Mouse (Mus musculus): ENCODE measurements around the gene Aanat. TPM values are rescaled to one million over a fixed set of nuclear protein-coding genes. Genes with fewer than 3 reads are reported as not detected.

Aanat gene
- not detected in 2 replicates for polyA plus RNA-seq (2016; fragmentation: Nextera tagmentation; extraction: Ambion mirVana)

DNA sequence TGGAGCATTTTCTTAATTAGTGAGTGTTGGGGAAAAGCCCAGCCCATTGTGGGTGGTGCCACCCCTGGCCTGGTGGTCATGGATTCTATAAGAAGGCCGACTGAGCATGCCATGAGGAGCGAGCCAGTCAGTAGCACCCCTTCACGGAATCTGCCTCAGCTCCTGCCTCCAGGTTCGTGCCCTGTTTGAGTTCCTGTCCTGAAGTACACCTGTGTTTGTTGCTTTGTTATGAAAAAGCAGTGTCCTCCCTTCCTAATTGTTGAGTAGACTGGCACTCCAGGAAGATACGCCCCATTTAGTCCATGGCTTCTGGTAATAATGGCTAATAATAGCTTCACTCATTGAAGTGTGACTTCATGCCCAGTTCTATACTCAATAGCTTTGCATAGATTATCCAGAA is at the start of gene Aanat:
Aanat (plus strand) TSS at position 123 of the 400 bp plus-strand sequence.
- H3K27ac ChIP-seq (replicated peaks), result no peak within 1 kb of the TSS
- H3K9me3 ChIP-seq (replicated peaks), result no peaks in the 10 kb centered on the region
- peaks cover 22% of the 10 kb centered on the region for H3K4me1 ChIP-seq
- DNase-seq (ENCODE audit: low spot score), result no peak
- no peaks in the 10 kb centered on the region for H3K36me3 ChIP-seq
- peaks cover 24% of the 10 kb centered on the region for H3K27me3 ChIP-seq (ENCODE audit: low read depth, poor library complexity, severe bottlenecking)
- H3K4me3 ChIP-seq, result peak within 1 kb of the TSS; percentile 36
- WGBS, result 66% methylated on average over 5 of the region's 5 CpGs

GRCm38 (mm10) chr11:116536685-116537084 is 49.5 kb upstream of the Aanat start:
- Histone ChIP-seq H3K27ac (replicated peaks) (no peak overlapping the region), H3K27me3 (ENCODE audit: low read depth, poor library complexity, severe bottlenecking) (peaks cover 44% of the 10 kb centered on the region), H3K4me3 (no peak overlapping the region), H3K36me3 (peaks cover 52% of the 10 kb centered on the region), H3K9me3 (replicated peaks) (no peaks in the 10 kb centered on the region), H3K4me1 (peaks cover 25% of the 10 kb centered on the region)
- WGBS, result 87% methylated on average over 7 of the region's 7 CpGs
- DNase-seq (ENCODE audit: low spot score), result no peak

DNA sequence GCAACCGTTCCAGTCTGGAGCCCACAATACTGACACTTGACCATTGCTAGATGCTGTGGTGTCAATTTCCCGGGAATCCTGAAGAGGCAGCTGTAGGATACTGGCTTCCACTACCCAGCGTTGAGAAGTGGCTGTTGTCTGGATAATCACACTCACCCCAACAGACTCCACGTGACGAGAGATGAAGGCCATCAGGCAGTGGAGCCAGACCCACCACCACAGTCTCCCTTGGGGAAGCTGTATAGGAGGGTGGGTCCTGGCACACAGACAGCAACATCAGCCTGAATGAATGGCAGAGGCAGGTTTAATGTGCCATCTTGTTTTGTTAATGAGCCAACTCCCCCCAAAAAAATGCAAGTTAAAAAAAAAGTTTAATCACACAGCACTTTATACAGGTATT is 48.8 kb upstream of the Aanat start:
- WGBS, result 78% methylated on average over 5 of the region's 5 CpGs
- no peak overlapping the region for H3K27ac ChIP-seq (replicated peaks)
- no peak overlapping the region for H3K4me3 ChIP-seq
- peaks cover 37% of the 10 kb centered on the region for H3K27me3 ChIP-seq (ENCODE audit: low read depth, poor library complexity, severe bottlenecking)
- peaks cover 59% of the 10 kb centered on the region for H3K36me3 ChIP-seq
- H3K9me3 ChIP-seq (replicated peaks), result no peaks in the 10 kb centered on the region
- DNase-seq (ENCODE audit: low spot score), result no peak
- peaks cover 18% of the 10 kb centered on the region for H3K4me1 ChIP-seq

GRCm38 (mm10) chr11:116538142-116538735 is 48.0 kb upstream of the Aanat start:
- Histone ChIP-seq H3K4me3 (no peak overlapping the region), H3K27me3 (ENCODE audit: low read depth, poor library complexity, severe bottlenecking) (peaks cover 29% of the 10 kb centered on the region), H3K4me1 (peaks cover 9% of the 10 kb centered on the region), H3K36me3 (peaks cover 67% of the 10 kb centered on the region), H3K9me3 (replicated peaks) (no peaks in the 10 kb centered on the region), H3K27ac (replicated peaks) (no peak overlapping the region)
- no peak for DNase-seq (ENCODE audit: low spot score)
- WGBS, result 86% methylated on average over 12 of the region's 12 CpGs

- DNase-seq (ENCODE audit: low spot score), result no peak
- H3K27ac ChIP-seq (replicated peaks), result no peak overlapping the region
- H3K36me3 ChIP-seq, result peaks cover 94% of the 10 kb centered on the region
- no peak overlapping the region for H3K4me3 ChIP-seq
- WGBS, result 96% methylated on average over 11 of the region's 11 CpGs
- no peaks in the 10 kb centered on the region for H3K9me3 ChIP-seq (replicated peaks)
- no peaks in the 10 kb centered on the region; the same call in 1 of the 2 replicates for H3K27me3 ChIP-seq (ENCODE audit: low read depth, poor library complexity, severe bottlenecking)
- H3K4me1 ChIP-seq, result no peaks in the 10 kb centered on the region; the same call in 1 of the 2 replicates
Measured at GRCm38 (mm10) chr11:116541183-116541582, 45.0 kb upstream of the Aanat start.

GRCm38 (mm10) chr11:116543110-116543509 is 43.1 kb upstream of the Aanat start:
- no peak for DNase-seq (ENCODE audit: low spot score)
- Histone ChIP-seq H3K36me3 (peaks cover 100% of the 10 kb centered on the region), H3K27me3 (ENCODE audit: low read depth, poor library complexity, severe bottlenecking) (no peaks in the 10 kb centered on the region), H3K4me3 (no peak overlapping the region), H3K27ac (replicated peaks) (no peak overlapping the region), H3K9me3 (replicated peaks) (no peaks in the 10 kb centered on the region), H3K4me1 (no peaks in the 10 kb centered on the region; the same call in 1 of the 2 replicates)
- 81% methylated on average over 4 of the region's 4 CpGs for WGBS

GRCm38 (mm10) chr11:116547296-116548060 is 38.8 kb upstream of the Aanat start:
- no peak for DNase-seq (ENCODE audit: low spot score)
- Histone ChIP-seq H3K4me1 (peaks cover 13% of the 10 kb centered on the region), H3K36me3 (peaks cover 68% of the 10 kb centered on the region), H3K9me3 (replicated peaks) (no peaks in the 10 kb centered on the region), H3K27me3 (ENCODE audit: low read depth, poor library complexity, severe bottlenecking) (no peaks in the 10 kb centered on the region), H3K27ac (replicated peaks) (no peak overlapping the region), H3K4me3 (no peak overlapping the region)
- 92% methylated on average over 17 of the region's 17 CpGs for WGBS

DNA sequence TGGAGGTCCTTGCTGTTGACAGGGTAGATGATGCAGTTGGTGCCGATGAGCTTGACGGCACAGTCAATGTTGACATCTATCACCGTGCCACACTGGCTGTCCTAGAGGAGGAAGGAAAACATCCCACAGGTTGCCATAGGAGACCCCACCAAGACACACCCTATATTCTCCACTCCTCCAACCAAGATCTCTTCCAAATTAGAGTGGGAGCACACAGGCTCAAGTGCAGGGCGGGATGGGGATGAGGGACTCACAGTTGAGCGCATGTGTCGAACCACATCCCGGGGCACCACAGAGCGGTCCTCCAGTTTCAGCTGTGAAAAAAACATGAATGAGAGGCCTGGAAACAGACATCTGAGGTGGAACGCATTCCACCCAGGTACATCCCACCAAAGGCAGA is 37.5 kb upstream of the Aanat start:
- no peaks in the 10 kb centered on the region for H3K9me3 ChIP-seq (replicated peaks)
- H3K4me3 ChIP-seq, result no peak overlapping the region
- H3K4me1 ChIP-seq, result peaks cover 13% of the 10 kb centered on the region
- 96% methylated on average over 9 of the region's 9 CpGs for WGBS
- H3K27ac ChIP-seq (replicated peaks), result no peak overlapping the region
- no peak for DNase-seq (ENCODE audit: low spot score)
- peaks cover 68% of the 10 kb centered on the region for H3K36me3 ChIP-seq
- no peaks in the 10 kb centered on the region for H3K27me3 ChIP-seq (ENCODE audit: low read depth, poor library complexity, severe bottlenecking)

- peaks cover 62% of the 10 kb centered on the region for H3K36me3 ChIP-seq
- DNase-seq (ENCODE audit: low spot score), result no peak
- H3K27ac ChIP-seq (replicated peaks), result no peak overlapping the region
- H3K27me3 ChIP-seq (ENCODE audit: low read depth, poor library complexity, severe bottlenecking), result no peaks in the 10 kb centered on the region
- 91% methylated on average over 11 of the region's 11 CpGs for WGBS
- H3K4me3 ChIP-seq, result no peak overlapping the region
- H3K9me3 ChIP-seq (replicated peaks), result no peaks in the 10 kb centered on the region
- H3K4me1 ChIP-seq, result peaks cover 18% of the 10 kb centered on the region
Measured at GRCm38 (mm10) chr11:116549273-116550038, 36.8 kb upstream of the Aanat start.

GRCm38 (mm10) chr11:116550748-116551147 is 35.5 kb upstream of the Aanat start:
- H3K27me3 ChIP-seq (ENCODE audit: low read depth, poor library complexity, severe bottlenecking), result no peaks in the 10 kb centered on the region
- no peak for DNase-seq (ENCODE audit: low spot score)
- WGBS, result 81% methylated on average over 7 of the region's 7 CpGs
- no peak overlapping the region for H3K4me3 ChIP-seq
- H3K36me3 ChIP-seq, result peaks cover 50% of the 10 kb centered on the region
- no peaks in the 10 kb centered on the region for H3K9me3 ChIP-seq (replicated peaks)
- no peak overlapping the region for H3K27ac ChIP-seq (replicated peaks)
- H3K4me1 ChIP-seq, result peaks cover 30% of the 10 kb centered on the region

DNA sequence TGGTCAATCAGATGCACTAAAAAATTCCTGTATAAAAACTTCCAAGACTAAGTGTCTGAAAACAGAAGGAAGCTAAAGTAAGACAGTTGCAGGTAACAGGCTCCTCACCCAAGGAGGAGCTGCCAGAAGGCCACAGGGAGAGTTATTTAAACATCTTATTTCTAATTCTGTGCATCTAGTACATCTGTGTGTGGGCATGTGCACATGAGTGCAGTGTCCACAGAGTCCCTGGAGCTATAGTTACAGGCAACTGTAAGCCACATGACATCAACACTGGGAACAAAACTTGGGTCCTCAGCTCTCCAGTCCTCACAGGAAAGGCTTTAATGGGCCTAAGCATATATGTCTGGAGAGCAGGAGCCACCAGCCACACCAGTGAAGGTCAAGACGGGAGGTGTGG is 34.0 kb upstream of the Aanat start:
- no peak overlapping the region for H3K27ac ChIP-seq (replicated peaks)
- no peak overlapping the region for H3K4me3 ChIP-seq
- no peaks in the 10 kb centered on the region for H3K9me3 ChIP-seq (replicated peaks)
- peaks cover 37% of the 10 kb centered on the region for H3K4me1 ChIP-seq
- DNase-seq (ENCODE audit: low spot score), result no peak
- H3K36me3 ChIP-seq, result peaks cover 35% of the 10 kb centered on the region
- WGBS, result 89% methylated on average over 1 of the region's 1 CpGs
- H3K27me3 ChIP-seq (ENCODE audit: low read depth, poor library complexity, severe bottlenecking), result no peaks in the 10 kb centered on the region

- H3K9me3 ChIP-seq (replicated peaks), result no peaks in the 10 kb centered on the region
- H3K27me3 ChIP-seq (ENCODE audit: low read depth, poor library complexity, severe bottlenecking), result no peaks in the 10 kb centered on the region
- H3K36me3 ChIP-seq, result peaks cover 14% of the 10 kb centered on the region
- DNase-seq (ENCODE audit: low spot score), result peak; percentile 52
- WGBS, result 55% methylated on average over 12 of the region's 12 CpGs
- H3K4me3 ChIP-seq, result no peak overlapping the region
- H3K27ac ChIP-seq (replicated peaks), result no peak overlapping the region
- H3K4me1 ChIP-seq, result peaks cover 39% of the 10 kb centered on the region
Measured at GRCm38 (mm10) chr11:116554171-116554878, 31.9 kb upstream of the Aanat start.
